34 mouse cellular contexts compared by ENCODE assay signal in genomic region chr6:66595804-66596203, GRCm38 (mm10). TPM values are rescaled to one million over a fixed set of nuclear protein-coding genes. Genes with fewer than 3 reads are reported as not detected.
"Had no signal": no experiment of that assay in that cellular context is flagged by ENCODE, and none has a peak within 500 bp of the region (broad histone marks: within the 10 kb centered on the region; RNA-seq: fewer than 3 reads in every experiment).

No protein-coding gene starts in this region.

- H3K9me3 ChIP-seq: kidney, embryonic 15.5 days; limb, embryonic 12.5 days; limb, embryonic 15.5 days; midbrain, embryonic 10.5 days; midbrain, embryonic 13.5 days; neural tube, embryonic 13.5 days had no signal

- H3K4me3 ChIP-seq: kidney, embryonic 15.5 days; limb, embryonic 12.5 days; limb, embryonic 15.5 days; megakaryocyte, embryonic 14.5 days; midbrain, embryonic 10.5 days; midbrain, embryonic 13.5 days; myocyte; neural tube, embryonic 13.5 days had no signal

- H3K36me3 ChIP-seq: kidney, embryonic 15.5 days; limb, embryonic 12.5 days; limb, embryonic 15.5 days; midbrain, embryonic 10.5 days; midbrain, embryonic 13.5 days; neural tube, embryonic 13.5 days had no signal

- H3K4me1 ChIP-seq: kidney, embryonic 15.5 days; limb, embryonic 12.5 days; limb, embryonic 15.5 days; megakaryocyte, embryonic 14.5 days; midbrain, embryonic 10.5 days; midbrain, embryonic 13.5 days; neural tube, embryonic 13.5 days had no signal

- H3K27ac ChIP-seq: kidney, embryonic 15.5 days; limb, embryonic 12.5 days; limb, embryonic 15.5 days; liver, embryonic 14.5 days; midbrain, embryonic 10.5 days; midbrain, embryonic 13.5 days; neural tube, embryonic 13.5 days had no signal

- H3K27me3 ChIP-seq: kidney, embryonic 15.5 days; limb, embryonic 12.5 days; limb, embryonic 15.5 days; megakaryocyte, embryonic 14.5 days; midbrain, embryonic 13.5 days; neural tube, embryonic 13.5 days had no signal

- H3K9ac ChIP-seq: kidney, embryonic 15.5 days; limb, embryonic 12.5 days; limb, embryonic 15.5 days; liver, embryonic 14.5 days; liver, postnatal 0 days; lung, embryonic 14.5 days; midbrain, embryonic 13.5 days; neural tube, embryonic 13.5 days had no signal

- H3K4me2 ChIP-seq: kidney, embryonic 15.5 days; limb, embryonic 12.5 days; limb, embryonic 15.5 days; liver, embryonic 11.5 days; lung, embryonic 14.5 days; midbrain, embryonic 13.5 days; neural tube, embryonic 13.5 days had no signal

- DNase-seq: kidney, adult 2 months; kidney, postnatal 10 days; kidney, postnatal 4 days; left cerebral cortex, postnatal 4 days; liver, postnatal 0 days; lung, embryonic 14.5 days; lung, postnatal 10 days; lung, postnatal 4 days; right cerebral cortex, adult 18-20 months; right cerebral cortex, postnatal 14 days; right cerebral cortex, postnatal 4 days; thymus, adult 18-20 months; thymus, postnatal 36 days had no signal

- ATAC-seq: intestine, postnatal 0 days; liver, postnatal 0 days; midbrain, embryonic 13.5 days; midbrain, embryonic 16.5 days had no signal

RNA-seq across cellular contexts. Expression of gene Vmn1r33, which starts 22.3 kb away (rescaled TPM):
- total RNA-seq: layer of hippocampus, adult 18-20 months; layer of hippocampus, postnatal 14 days; left cerebral cortex, adult 8-10 months; left cerebral cortex, postnatal 14 days; left cerebral cortex, postnatal 4 days; monocyte, adult 5-6 weeks had no signal
- polyA plus RNA-seq: intestine, embryonic 14.5 days; intestine, postnatal 0 days; kidney, adult 2 months; kidney, embryonic 15.5 days; limb, embryonic 12.5 days; limb, embryonic 15.5 days; liver, embryonic 11.5 days; liver, embryonic 14.5 days; liver, postnatal 0 days; lung, embryonic 14.5 days; midbrain, embryonic 10.5 days; midbrain, embryonic 13.5 days; midbrain, embryonic 16.5 days; myocyte; neural tube, embryonic 13.5 days; stomach, embryonic 16.5 days; testis, adult 2 months; urinary bladder, adult 2 months had no signal

RNA-seq across cellular contexts. Expression of gene Vmn1r32, which starts 35.9 kb away (rescaled TPM):
- total RNA-seq: layer of hippocampus, adult 18-20 months; layer of hippocampus, postnatal 14 days; left cerebral cortex, adult 8-10 months; left cerebral cortex, postnatal 14 days; left cerebral cortex, postnatal 4 days; monocyte, adult 5-6 weeks had no signal
- polyA plus RNA-seq: intestine, postnatal 0 days; kidney, adult 2 months; kidney, embryonic 15.5 days; limb, embryonic 15.5 days; liver, embryonic 11.5 days; liver, postnatal 0 days; midbrain, embryonic 16.5 days; myocyte; testis, adult 2 months; urinary bladder, adult 2 months had no signal

RNA-seq across cellular contexts. Expression of gene Vmn1r34, which starts 47.9 kb away (rescaled TPM):
- total RNA-seq: layer of hippocampus, adult 18-20 months; layer of hippocampus, postnatal 14 days; left cerebral cortex, adult 8-10 months; left cerebral cortex, postnatal 14 days; left cerebral cortex, postnatal 4 days; monocyte, adult 5-6 weeks had no signal
- polyA plus RNA-seq: intestine, embryonic 14.5 days; intestine, postnatal 0 days; kidney, adult 2 months; kidney, embryonic 15.5 days; limb, embryonic 12.5 days; limb, embryonic 15.5 days; liver, embryonic 11.5 days; liver, embryonic 14.5 days; liver, postnatal 0 days; lung, embryonic 14.5 days; midbrain, embryonic 10.5 days; midbrain, embryonic 13.5 days; midbrain, embryonic 16.5 days; myocyte; neural tube, embryonic 13.5 days; stomach, embryonic 16.5 days; testis, adult 2 months; urinary bladder, adult 2 months had no signal
